Mouse (Mus musculus) layer of hippocampus, adult 2 months (tissue): ENCODE results near the gene Chad. TPM values are rescaled to one million over a fixed set of nuclear protein-coding genes. Genes with fewer than 3 reads are reported as not detected.

Experiments used
- DNase-seq, 2 experiments: peaks; one replicate each; pipeline ENCODE4 v3.0.0; 2022; ENCODE audit warnings: low spot score in 2 of 2
- H3K27ac ChIP-seq: fragments of 200-600 bp; 2 replicates; pipeline ENCODE4 v1.8.1; 2022
- H3K4me3 ChIP-seq: fragments of 200-600 bp; 2 replicates; pipeline ENCODE4 v1.8.1; 2022; ENCODE audit warnings: mild to moderate bottlenecking
- CTCF ChIP-seq: fragments of 200-600 bp; conservative IDR thresholded peaks from 2 replicates; pipeline ENCODE4 v1.8.1; 2022; ENCODE audit warnings: antibody characterized with exemption, mild to moderate bottlenecking, moderate library complexity
- total RNA-seq, 2 experiments: library from RNA; stranded (reverse); gene quantifications; 2 replicates each; pipeline ENCODE4 v1.2.3; 2021

Gene Chad
- total RNA-seq, 2 experiments from 2014 or later = 0.28 to 0.49 TPM

DNA sequence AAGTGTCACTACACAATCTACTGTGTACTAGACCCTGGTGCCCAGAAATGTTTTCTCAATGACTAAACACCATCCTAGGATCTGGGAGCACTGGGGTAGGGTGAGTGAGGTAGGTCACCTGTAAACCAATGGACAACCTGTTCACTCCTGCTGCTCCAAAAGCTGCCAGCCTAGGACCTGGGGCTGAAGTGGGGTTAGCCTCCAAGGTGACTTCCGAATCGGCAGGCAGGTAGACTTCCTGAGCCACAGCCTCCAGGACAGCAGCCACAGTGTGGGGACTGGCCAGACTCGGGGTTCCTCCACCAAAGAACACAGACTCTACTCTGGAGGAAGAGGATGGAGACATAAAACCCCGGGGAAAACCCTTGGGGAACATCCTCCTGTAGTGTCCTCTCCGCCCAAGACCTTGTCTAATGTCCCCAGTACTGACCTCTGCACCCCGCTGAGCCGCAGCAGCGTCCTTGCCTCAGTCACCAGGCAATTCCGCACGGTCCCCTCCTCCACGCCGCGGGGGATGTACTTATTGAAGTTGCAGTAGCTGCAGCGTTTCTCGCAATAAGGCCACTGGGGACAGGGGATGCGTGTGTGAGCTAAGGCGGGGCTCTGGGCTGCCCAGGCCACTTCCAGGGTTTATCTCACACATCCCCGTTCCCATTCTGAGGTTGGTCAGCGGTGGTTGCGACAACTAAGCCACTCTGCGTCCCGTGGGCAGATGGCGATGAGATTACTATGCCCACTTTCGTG lies 16.6 kb upstream of the Chad start:
- peak overlapping the region; percentile 98 for H3K27ac ChIP-seq
- H3K4me3 ChIP-seq = peak overlapping the region; percentile 74
- DNase-seq = peak in 1 of 2 experiments; percentile 29
- no peak for TF ChIP-seq CTCF

DNA sequence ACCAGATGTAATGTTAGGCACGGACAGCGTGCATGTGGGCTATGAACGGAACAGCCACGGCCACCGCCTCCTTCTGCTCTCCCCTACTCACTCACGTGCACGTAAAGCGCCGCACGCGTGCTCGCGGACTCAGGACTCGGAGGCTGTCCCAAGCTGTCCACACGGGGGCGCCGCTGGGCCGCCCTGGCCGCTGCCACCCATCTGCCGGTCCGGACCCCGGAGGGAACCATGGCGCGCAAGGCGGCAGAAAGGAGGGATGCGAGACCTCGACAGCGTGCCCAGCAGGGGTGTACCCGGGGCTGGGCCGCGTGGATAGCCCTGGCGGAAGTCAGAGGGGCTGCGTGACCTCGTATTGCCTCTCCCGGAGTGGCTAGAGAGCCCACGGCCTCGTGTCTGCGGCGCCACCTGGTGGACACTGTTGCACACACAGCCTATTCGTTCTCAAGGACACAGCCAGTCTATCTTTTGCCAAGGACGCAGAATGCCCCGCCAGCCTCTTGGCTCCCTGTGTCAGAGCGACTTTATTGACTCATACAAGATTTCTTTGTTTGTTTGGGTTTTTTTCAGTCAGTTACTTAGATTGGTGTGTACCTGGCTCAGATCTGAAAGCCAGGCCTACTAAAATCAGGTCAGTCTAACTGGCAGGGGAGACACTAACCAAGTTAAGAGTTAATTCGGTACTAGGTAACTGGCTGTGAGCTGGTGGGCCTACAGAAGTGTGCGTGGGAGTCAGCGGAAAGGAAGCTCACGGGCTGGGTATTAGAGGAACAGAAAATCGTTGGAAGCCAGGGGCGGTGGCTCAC lies 15.8 kb upstream of the Chad start, which contains the start of gene Rsad1:
Gene Rsad1, minus strand, starts transcription at position 368 of the 803 bp plus-strand sequence.
- peak; percentile 95 for TF ChIP-seq CTCF
- H3K27ac ChIP-seq = peak within 1 kb of the TSS; percentile 98
- DNase-seq = peak; percentile 91 to 95
- peak within 1 kb of the TSS; percentile 74 for H3K4me3 ChIP-seq

DNA sequence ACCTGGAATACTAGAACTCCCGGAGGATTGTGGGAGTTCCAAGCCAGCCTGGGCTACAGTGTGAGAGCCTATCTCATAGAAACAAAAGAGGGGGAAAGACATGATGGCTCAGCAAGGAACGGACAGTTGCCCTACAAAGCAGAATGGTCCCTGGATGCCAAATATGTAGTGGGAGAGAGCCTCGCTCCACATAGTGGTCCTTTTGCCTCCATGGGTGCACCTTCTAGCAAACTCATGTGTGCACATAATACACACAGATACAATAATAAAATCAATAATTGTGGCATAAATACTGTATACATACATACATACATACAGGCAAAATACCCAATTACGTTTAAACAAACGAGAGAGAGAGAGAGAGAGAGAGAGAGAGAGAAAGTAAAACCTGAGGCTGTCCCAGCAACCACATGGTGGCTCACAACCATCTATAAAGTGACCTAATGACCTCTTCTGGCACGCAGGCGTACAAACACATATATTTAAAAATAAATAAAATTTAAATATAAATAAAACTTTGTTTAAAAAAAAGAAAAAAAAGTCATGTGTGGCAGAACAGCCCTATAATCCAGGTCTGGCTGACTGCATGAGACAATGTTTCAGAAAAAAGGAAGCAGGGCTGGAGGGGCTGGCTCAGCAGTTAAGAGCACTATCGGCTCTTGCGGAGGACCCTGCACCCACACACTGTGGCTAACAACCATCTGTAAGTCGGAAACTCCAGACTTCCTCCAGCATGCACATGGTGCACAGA lies 15.0 kb upstream of the Chad start:
- no peak for TF ChIP-seq CTCF
- peak; percentile 25 to 73 for DNase-seq
- H3K4me3 ChIP-seq = peak overlapping the region; percentile 74; the same call in 1 of the 2 replicates
- peak overlapping the region; percentile 98 for H3K27ac ChIP-seq

- no peak for DNase-seq
- no peak for TF ChIP-seq CTCF
- Histone ChIP-seq H3K4me3 (no peak overlapping the region), H3K27ac (no peak overlapping the region)
These were observed 14.5 kb upstream of the Chad start for GRCm38 (mm10) chr11:94550442-94550744.

GRCm38 (mm10) chr11:94558226-94558625 lies 6.6 kb upstream of the Chad start:
- no peak for TF ChIP-seq CTCF
- H3K27ac ChIP-seq = no peak overlapping the region
- DNase-seq = no peak
- no peak overlapping the region for H3K4me3 ChIP-seq

- no peak for DNase-seq
- Histone ChIP-seq H3K27ac (no peak overlapping the region), H3K4me3 (no peak overlapping the region)
- no peak for TF ChIP-seq CTCF
These were observed 1.5 kb upstream of the Chad start for GRCm38 (mm10) chr11:94563383-94563782.

GRCm38 (mm10) chr11:94563821-94564220 lies 1.0 kb upstream of the Chad start:
- peak overlapping the region; percentile 18; the same call in 1 of the 2 replicates for H3K27ac ChIP-seq
- no peak for TF ChIP-seq CTCF
- H3K4me3 ChIP-seq = no peak overlapping the region
- DNase-seq = no peak

- Histone ChIP-seq H3K4me3 (no peak overlapping the region), H3K27ac (no peak overlapping the region)
- DNase-seq = no peak
- no peak for TF ChIP-seq CTCF
These were observed 268 bp downstream of the Chad start for GRCm38 (mm10) chr11:94565151-94565479.

DNA sequence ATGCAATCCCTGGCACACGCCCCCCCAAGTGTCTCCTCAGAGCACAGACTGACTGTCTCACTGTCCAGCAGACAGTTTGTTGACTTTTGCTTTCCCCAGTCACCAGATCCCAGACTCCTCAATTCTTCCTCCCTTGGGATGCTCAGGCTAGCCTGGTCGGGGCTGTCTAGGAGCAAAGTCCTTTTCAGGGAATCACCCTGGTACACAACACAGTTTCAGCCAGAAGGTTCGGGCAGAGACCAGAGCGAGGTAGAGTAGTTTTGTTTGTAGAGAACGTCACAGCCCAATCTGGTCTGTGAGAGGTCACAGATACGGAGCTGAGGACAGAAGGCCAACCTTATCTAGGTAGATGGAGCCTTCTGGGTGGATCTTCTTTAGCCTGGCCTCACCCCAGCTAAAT lies 1.7 kb downstream of the Chad start:
- TF ChIP-seq CTCF = no peak
- DNase-seq = no peak
- Histone ChIP-seq H3K27ac (no peak overlapping the region), H3K4me3 (no peak overlapping the region)

GRCm38 (mm10) chr11:94567326-94567725 lies 2.5 kb downstream of the Chad start:
- Histone ChIP-seq H3K4me3 (no peak overlapping the region), H3K27ac (no peak overlapping the region)
- DNase-seq = no peak
- no peak for TF ChIP-seq CTCF

- no peak for DNase-seq
- Histone ChIP-seq H3K4me3 (no peak overlapping the region), H3K27ac (no peak overlapping the region)
- no peak for TF ChIP-seq CTCF
These were observed 5.8 kb downstream of the Chad start for GRCm38 (mm10) chr11:94570612-94571011.

DNA sequence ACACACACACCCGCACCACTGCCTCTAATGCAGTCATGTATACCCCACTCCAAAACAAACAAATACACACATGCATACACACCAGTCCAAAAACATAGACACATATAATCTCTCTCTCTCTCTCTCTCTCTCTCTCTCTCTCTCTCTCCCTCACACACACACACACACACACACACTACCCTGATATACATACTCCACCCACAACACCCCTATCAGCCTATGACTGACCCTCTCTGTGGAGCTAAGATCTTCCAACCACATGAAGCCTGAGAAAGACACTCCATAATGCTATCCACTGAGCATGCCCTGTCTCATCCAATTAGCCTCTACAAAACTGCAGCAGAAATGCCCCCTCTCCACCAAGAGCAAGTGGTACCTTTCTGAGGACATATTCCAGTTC lies 7.0 kb downstream of the Chad start:
- no peak for TF ChIP-seq CTCF
- DNase-seq = no peak

DNA sequence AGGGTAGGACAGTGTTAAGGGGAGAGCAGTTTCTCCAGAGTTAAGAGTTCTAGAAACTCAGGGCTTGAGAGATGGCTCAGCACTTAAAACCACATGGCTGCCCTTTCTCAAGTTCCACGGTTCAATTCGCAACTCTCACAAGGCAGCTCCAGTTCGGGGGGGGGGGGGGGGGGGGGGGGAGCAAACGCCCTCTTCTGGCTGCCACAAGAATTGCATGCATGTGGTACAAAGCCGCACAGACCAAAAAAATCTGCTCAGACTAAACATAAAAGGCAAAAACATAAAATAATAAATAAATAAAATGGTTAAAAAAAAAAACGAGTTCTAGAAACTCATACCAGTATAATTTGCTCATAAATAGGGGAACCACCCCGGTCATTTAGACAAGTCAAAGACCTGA lies 9.7 kb downstream of the Chad start:
- no peak overlapping the region for H3K27ac ChIP-seq
- TF ChIP-seq CTCF = peak; percentile 73
- H3K4me3 ChIP-seq = no peak overlapping the region
- no peak for DNase-seq

More for the DNA sequence above, 7.0 kb downstream of the Chad start:
- Histone ChIP-seq H3K27ac (no peak overlapping the region), H3K4me3 (no peak overlapping the region)
